Mouse (Mus musculus) megakaryocyte, embryonic 14.5 days (primary cell): ENCODE measurements around the gene Fam216a. TPM values are rescaled to one million over a fixed set of nuclear protein-coding genes. Genes with fewer than 3 reads are reported as not detected.

Experiments
- H3K27me3 ChIP-seq: replicated peaks from 2 replicates; pipeline ENCODE3; 2012; ENCODE audit warnings: inconsistent platforms
- H3K36me3 ChIP-seq: replicated peaks from 2 replicates; pipeline ENCODE3; 2012; ENCODE audit warnings: low read length, inconsistent platforms, mixed read lengths
- H3K4me1 ChIP-seq: 2 replicates; pipeline ENCODE4 v1.6.1; 2012; ENCODE audit warnings: inconsistent platforms
- H3K4me3 ChIP-seq: replicated peaks from 2 replicates; pipeline ENCODE3; 2012; ENCODE audit warnings: moderate library complexity, mild to moderate bottlenecking, inconsistent platforms
- H3K9me3 ChIP-seq: 2 replicates; pipeline ENCODE4 v1.6.1; 2012; ENCODE audit warnings: inconsistent platforms
- FLI1 ChIP-seq: IDR thresholded peaks from 2 replicates; pipeline ENCODE4 v1.6.1; 2012; ENCODE audit warnings: low read length, inconsistent platforms, mixed read lengths
- GATA1 ChIP-seq: IDR thresholded peaks from 3 replicates; pipeline ENCODE4 v1.6.1; 2012; ENCODE audit warnings: mixed read lengths, low read length, inconsistent platforms, borderline replicate concordance
- polyA plus RNA-seq: library from polyadenylated mRNA; stranded (reverse); fragments of >175 nt; gene quantifications from 2 replicates; pipeline ENCODE4 v1.2.3, GENCODE M21; 2012; ENCODE audit warnings: low replicate concordance; ENCODE audit not compliant: insufficient read depth

Gene Fam216a
- polyA plus RNA-seq, 1 experiment, result 33.6 TPM

DNA sequence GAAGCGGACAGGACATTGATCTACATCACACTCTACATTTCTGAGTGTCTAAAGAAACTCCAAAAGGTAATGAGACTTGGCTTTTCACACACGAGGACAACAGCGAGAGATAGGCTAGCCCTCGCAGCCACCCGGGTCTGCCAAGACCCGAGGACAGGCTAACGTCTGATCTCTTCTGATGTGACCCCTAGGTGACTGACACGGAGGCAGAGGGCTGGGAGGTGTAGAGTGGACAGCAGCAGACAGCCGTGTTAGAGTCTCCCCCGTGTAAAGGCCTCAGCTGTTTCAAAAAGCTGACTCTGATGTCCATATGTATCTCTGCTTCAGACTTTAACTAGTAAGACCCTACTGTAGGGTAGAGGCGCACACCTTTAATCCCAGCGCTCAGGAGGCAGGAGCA lies 31.2 kb upstream of the Fam216a start:
- Histone ChIP-seq H3K36me3 (peaks cover 99% of the 10 kb centered on the region), H3K4me3 (no peak overlapping the region), H3K27me3 (no peaks in the 10 kb centered on the region), H3K9me3 (no peaks in the 10 kb centered on the region), H3K4me1 (peaks cover 36% of the 10 kb centered on the region)
- TF ChIP-seq FLI1 (no peak), GATA1 (no peak)

DNA sequence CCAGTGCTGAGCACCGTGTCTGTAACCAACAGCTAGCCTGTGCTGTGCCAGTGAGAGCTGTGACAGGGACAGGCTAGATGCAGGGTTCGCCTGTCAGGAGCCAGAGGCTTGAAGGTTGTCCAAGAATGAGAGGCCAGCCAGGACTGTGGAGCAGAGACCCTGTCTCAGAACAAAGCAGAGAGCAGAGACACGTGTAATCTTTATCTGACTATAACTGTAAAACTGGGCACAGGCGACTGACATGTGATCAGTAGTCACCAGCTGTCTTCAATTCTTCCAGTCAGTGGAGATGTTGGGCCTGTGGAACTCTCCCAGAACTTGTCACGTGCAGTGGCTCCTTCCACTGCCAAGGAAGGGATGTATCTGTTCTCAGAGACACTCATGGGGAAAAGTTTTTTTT lies 30.6 kb upstream of the Fam216a start:
- H3K4me3 ChIP-seq, result no peak overlapping the region
- no peaks in the 10 kb centered on the region for H3K9me3 ChIP-seq
- peaks cover 100% of the 10 kb centered on the region for H3K36me3 ChIP-seq
- H3K4me1 ChIP-seq, result peaks cover 42% of the 10 kb centered on the region
- TF ChIP-seq GATA1 (no peak), FLI1 (no peak)
- H3K27me3 ChIP-seq, result no peaks in the 10 kb centered on the region

DNA sequence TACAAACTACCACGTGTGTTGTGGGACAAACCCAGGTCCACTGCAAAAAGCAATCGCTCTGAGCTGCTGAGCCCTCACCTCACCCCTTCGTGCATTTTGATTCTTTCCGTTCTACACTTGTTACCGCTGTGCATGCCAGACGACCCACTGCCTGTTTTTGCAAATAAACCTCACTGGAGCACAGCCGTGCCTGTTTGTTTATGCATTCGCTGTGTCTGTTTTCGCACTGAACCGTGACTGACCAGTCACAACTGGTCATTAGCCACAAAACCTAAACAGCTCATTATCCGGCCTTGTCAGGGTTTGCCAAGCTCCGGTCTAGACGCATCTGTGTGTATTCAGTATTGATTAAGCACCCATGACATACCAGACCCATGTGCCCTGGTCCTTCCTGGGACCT lies 30.0 kb upstream of the Fam216a start:
- TF ChIP-seq GATA1 (no peak), FLI1 (no peak)
- Histone ChIP-seq H3K27me3 (no peaks in the 10 kb centered on the region), H3K9me3 (no peaks in the 10 kb centered on the region), H3K36me3 (peaks cover 100% of the 10 kb centered on the region), H3K4me1 (peaks cover 48% of the 10 kb centered on the region), H3K4me3 (no peak overlapping the region)

DNA sequence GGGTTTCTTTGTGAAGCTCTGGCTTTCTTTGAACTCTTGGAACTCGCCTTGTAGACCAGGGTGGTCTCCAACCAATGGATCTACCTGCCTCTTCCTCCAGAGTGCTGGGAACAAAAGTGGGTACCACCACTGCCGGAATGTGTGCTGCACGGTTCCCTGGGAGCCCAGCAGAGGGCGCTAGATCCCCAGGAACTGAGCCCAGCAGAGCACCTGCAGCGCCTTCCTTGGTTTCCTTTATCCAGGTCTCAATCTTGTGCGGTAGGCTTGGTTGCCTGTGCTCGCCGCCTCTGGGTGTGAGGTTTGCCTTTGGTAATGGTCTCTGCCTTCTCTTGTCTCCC lies 29.1 kb upstream of the Fam216a start:
- H3K4me1 ChIP-seq, result peaks cover 57% of the 10 kb centered on the region
- H3K9me3 ChIP-seq, result no peaks in the 10 kb centered on the region
- no peak overlapping the region for H3K4me3 ChIP-seq
- no peaks in the 10 kb centered on the region for H3K27me3 ChIP-seq
- peaks cover 98% of the 10 kb centered on the region for H3K36me3 ChIP-seq
- TF ChIP-seq FLI1 (no peak), GATA1 (no peak)

DNA sequence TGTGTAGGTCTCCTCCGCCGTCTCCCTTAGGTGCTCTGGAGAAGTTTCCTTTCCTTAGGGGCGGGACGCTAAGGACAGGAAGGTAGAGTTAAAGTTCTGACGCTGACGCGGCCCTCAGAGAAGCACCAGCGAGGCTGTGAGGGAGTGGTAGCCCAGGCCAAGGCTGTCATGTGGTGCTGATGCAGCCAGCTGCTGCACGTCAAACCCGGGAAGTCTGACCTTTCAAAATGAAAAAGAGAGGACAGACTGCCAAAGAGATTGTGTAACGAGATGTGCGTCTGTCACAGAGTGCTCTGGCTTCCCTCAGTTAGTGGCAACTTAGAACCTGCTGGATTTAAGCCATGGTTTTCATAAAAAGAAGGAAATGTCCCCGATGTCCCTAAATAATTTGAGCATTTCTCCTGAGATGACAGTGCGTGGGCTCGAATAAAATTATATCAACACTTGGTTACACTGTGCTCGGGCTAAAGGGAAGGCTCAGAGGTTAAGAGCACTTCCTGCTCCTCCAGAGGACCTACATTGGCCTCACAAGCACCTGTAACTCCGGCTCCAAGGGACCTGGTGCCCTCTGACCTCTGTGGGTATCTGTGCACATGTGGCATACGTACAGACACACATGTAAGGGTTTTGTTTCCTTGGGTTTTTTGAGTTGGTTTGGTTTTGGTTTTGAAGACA lies 28.6 kb upstream of the Fam216a start:
- H3K9me3 ChIP-seq, result no peaks in the 10 kb centered on the region
- no peak overlapping the region for H3K4me3 ChIP-seq
- TF ChIP-seq FLI1 (no peak), GATA1 (no peak)
- H3K4me1 ChIP-seq, result peaks cover 61% of the 10 kb centered on the region
- peaks cover 93% of the 10 kb centered on the region for H3K36me3 ChIP-seq
- H3K27me3 ChIP-seq, result no peaks in the 10 kb centered on the region

DNA sequence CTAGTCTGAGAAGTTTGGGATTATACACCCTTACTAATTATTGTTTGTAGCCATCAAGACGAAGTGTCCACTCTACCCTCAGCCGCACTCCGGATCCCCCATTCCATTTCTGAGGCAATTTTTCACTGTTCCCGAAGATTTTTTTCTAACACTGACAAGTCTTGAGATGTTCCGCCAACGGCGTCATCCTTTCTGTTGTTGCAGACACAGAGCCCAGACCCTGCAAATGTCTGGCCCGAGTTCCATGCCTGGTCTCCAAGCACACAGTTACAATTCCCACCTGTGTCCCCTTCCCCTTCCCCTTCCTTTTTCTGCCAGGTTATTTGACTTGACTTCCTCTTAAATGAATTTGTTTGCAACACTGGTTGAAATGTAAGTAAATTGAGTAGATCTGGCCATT lies 27.7 kb upstream of the Fam216a start:
- H3K36me3 ChIP-seq, result peaks cover 89% of the 10 kb centered on the region

DNA sequence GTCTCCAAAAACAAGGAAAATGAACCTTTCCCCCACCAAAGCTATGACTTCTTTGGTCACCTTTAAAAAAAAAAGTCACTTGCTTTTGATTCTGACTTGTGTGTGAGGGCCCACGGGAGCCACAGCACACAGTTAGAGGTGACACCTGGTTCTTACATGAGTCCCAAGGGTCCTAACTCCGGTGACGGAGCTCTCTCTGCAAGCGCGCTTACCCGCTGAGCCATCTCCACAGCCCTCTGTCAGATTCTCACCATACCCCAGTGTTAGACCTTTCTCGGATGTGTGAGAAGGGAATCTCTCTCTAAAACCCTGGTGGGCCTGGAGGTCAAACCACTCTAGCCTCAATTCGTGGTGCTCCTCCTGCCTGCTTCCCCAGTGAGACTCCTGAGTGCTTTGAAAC lies 25.3 kb upstream of the Fam216a start:
- peaks cover 77% of the 10 kb centered on the region for H3K36me3 ChIP-seq
- H3K4me1 ChIP-seq, result peaks cover 90% of the 10 kb centered on the region
- H3K27me3 ChIP-seq, result no peaks in the 10 kb centered on the region
- TF ChIP-seq GATA1, result no peak
- no peak for TF ChIP-seq FLI1
- no peaks in the 10 kb centered on the region for H3K9me3 ChIP-seq
- no peak overlapping the region for H3K4me3 ChIP-seq

More for the DNA sequence above, 27.7 kb upstream of the Fam216a start:
- no peaks in the 10 kb centered on the region for H3K27me3 ChIP-seq
- no peak overlapping the region for H3K4me3 ChIP-seq
- H3K9me3 ChIP-seq, result no peaks in the 10 kb centered on the region
- no peak for TF ChIP-seq GATA1
- no peak for TF ChIP-seq FLI1
- H3K4me1 ChIP-seq, result peaks cover 70% of the 10 kb centered on the region

DNA sequence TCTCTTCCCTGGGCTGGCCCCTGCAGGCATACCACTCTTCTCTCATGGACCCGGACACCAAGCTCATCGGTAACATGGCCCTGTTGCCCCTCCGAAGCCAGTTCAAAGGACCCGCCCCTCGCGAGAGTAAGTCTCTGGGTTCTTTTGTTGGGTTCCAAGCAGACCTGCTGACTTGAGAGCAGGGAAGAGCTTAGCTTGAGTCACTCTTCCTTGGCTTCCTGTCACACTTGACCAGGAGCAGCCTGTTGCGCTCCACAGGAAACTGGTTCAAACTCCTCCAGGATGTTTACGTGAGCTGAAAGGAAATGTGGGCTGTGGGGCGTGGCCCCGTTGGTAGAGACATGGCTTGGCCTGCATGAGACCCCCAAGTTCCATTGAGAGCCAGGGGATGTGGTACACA lies 24.6 kb upstream of the Fam216a start:
- TF ChIP-seq FLI1 (no peak), GATA1 (no peak)
- Histone ChIP-seq H3K4me3 (peak overlapping the region; percentile 85), H3K4me1 (peaks cover 90% of the 10 kb centered on the region), H3K9me3 (no peaks in the 10 kb centered on the region), H3K36me3 (peaks cover 70% of the 10 kb centered on the region), H3K27me3 (no peaks in the 10 kb centered on the region)

DNA sequence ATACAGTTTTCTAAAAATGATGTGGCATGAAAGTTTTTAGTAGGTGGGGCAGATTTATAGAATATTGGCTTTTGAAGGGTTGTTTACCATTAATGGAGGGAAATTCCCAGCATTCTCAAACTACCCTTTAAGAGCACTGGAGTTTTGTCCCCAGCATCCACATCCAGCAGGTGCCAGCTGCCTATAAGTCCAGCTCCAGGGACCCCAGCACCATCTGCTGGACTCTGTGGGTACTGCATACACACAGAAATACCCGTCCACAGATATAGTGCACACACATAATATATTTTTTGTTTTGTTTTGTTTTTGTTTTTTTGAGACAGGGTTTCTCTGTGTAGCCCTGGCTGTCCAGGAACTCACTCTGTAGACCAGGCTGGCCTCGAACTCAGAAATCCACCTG lies 21.7 kb upstream of the Fam216a start:
- H3K36me3 ChIP-seq, result peaks cover 52% of the 10 kb centered on the region
- H3K4me3 ChIP-seq, result no peak overlapping the region
- H3K27me3 ChIP-seq, result no peaks in the 10 kb centered on the region
- no peaks in the 10 kb centered on the region for H3K9me3 ChIP-seq
- TF ChIP-seq GATA1 (no peak), FLI1 (no peak)
- H3K4me1 ChIP-seq, result peaks cover 67% of the 10 kb centered on the region

DNA sequence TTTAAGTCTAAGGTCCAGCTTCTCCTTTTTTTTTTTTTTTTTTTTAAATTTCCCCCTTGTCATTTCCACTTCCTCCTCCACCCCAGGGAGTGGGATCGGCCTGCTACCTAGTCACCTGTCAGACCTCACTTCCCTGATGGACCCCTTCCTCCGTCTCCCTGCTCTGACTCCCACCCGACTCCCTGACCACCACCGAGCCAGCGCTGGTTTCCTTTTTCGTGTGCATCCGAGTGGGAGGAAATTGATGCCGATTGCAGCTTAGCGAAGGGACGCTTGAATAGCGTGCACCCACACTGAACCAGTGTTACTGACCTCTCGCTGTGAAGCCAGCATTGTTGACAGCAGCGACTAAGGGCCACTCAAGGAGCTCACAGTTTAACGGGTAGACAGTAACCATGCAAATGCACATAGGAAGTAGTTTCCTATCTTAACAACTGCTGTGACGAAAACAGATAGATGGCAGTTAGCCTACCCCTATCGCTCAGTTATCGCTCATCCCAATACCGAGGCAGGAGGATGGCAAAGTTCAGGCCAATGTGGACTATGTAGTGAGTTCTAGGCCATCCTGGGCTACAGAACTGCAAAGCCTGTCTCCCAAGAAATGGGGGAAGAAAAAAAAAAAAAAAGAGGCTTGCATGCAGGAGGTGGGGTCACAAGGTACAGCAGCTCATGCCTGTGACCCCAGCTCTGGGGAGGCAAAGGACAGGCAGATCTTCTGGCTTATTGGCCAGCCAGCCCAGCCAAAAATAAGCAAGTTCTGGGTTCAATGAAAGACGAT lies 20.3 kb upstream of the Fam216a start:
- TF ChIP-seq GATA1 (no peak), FLI1 (no peak)
- Histone ChIP-seq H3K9me3 (no peaks in the 10 kb centered on the region), H3K27me3 (no peaks in the 10 kb centered on the region), H3K4me3 (peak overlapping the region; percentile 95), H3K36me3 (peaks cover 38% of the 10 kb centered on the region), H3K4me1 (peaks cover 52% of the 10 kb centered on the region)
